Mouse (Mus musculus) cerebellum, adult 9-11 months (tissue): ENCODE data around the gene Ube2d2b.
A peak's percentile ranks its signal among the peaks of the same experiment; 100 is the strongest.

Experiments used
- DNase-seq: peaks from one replicate; pipeline ENCODE4 v3.0.0; 2022

The Ube2d2b gene

GRCm38 (mm10) chr5:107855546-107855945 lies 25.6 kb downstream of the Ube2d2b start:
- no peak for DNase-seq

DNA sequence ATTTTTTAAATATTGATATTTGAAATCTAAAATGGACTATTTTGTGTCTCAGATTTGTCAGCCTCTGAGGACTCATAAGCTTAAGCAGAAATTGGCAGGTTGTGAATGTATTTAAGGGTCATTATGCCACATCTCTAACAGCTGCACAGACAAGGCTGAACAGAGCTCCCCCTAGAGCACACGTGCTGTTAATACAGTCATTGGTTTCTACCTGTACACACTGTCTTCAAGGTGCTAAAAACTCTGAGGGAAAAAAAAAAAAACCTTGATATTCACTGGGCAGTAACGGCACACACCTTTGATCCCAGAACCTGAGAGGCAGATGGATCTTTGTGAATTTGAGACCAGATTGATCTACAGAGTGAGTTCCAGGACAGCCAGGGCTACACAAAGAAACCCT lies 29.1 kb downstream of the Ube2d2b start:
- no peak for DNase-seq

- no peak for DNase-seq
Observed at GRCm38 (mm10) chr5:107863971-107864370, 34.1 kb downstream of the Ube2d2b start.

GRCm38 (mm10) chr5:107866127-107867126 lies 36.5 kb downstream of the Ube2d2b start:
- no peak for DNase-seq

DNA sequence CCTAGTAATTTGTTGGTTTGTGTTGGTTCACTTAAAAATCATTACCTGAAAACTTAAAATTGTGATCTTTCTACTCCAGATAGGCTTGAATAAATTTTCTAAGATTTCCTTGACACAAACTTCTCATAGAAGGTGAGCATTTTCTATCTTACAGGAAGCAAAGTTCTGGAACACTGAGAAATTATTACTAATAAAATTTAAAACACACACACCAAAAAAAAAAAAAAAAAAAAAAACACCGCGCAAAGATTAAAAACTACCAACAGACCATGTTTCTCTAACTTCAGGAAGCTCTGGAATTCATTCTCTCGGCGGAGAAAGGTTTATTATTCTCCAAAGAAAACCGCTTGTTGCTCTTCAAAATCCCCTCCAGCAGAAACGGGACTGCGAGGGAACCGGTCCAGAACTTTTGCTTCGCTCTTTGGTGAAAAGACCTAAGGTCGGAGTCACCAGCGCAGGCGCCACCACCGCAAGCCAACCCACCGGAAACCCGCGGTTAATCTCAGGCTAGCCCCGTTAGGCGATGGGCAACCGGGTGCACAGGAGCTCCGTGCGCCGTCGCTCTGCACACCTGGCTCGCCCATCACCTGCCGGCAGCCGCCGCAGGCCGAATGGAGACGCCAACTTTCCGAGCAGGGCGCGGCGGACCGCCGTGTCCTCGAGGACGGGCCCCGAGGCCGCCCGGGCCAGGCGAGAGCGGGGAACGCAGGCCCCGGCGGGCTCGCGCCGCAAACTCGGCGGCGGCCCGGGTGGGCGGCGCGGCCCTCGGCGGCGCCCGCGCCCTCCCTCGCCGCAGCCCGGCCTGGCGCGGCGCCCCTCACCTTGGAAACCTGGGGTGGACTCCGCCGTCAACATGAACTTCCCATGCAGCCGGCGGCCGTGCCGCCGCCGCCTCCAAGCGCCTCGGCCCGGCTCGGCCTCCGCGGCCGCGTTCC lies 38.3 kb downstream of the Ube2d2b start:
- DNase-seq: peak; percentile 50

- DNase-seq: peak; percentile 93
Observed at GRCm38 (mm10) chr5:107868905-107869424, 39.1 kb downstream of the Ube2d2b start.

DNA sequence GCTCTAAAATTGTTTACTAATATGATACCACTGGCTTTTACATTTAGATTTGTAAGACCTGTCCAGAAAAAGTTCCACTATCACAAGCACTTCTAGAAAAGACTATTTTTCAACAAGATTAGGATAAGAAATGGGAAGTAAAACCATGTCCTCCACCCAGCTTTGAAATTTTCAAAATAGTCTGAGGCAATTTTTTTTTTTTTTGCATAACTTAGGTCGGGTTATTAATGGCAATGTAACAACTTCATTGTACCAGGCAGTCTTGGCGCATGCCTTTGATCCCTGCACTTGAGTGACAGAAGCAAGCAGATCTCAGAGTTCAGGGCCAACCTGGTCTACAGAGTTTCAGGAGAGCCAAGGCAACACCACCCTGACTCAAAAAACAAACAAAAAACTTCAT lies 39.8 kb downstream of the Ube2d2b start:
- no peak for DNase-seq

DNA sequence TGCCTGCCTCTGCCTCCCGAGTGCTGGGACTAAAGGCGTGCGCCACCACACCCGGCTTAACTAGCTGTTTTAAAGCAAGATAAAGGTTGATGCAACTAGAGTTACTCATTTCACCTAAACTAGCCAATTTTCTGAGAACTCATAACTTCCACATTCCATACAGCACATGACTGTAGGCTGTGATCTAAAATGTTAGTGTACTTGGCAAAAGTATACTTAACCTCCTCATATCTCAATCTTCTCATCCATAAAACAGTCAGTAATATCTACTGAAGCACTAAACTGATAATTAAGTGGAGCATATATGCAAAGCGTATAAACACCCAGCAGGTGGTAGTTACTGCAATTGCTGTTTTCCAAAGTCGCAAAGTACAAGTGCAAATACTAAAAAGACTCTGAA lies 43.4 kb downstream of the Ube2d2b start:
- DNase-seq: no peak

DNA sequence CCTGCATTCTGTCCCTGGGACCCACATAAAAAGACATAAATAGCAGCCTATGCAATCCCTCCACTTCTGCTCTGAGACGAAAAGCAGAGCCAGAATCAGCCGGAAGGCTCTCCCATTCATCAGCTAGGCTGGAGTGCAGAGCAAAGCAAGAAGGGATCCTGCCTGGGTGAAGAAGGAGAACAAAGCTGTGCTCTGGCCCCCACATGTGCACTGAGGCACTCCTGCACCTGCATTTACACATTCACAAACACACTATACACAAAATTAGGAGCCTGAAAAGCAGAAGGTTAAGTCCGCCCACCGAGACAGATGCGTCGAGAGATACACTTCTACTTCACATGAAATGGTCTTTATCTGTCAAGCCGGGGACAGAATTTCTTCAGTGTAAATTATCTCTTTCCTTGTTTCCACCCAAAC lies 44.0 kb downstream of the Ube2d2b start:
- no peak for DNase-seq

- no peak for DNase-seq
Observed at GRCm38 (mm10) chr5:107874561-107875260, 44.8 kb downstream of the Ube2d2b start, which contains the start of gene Evi5. Gene Evi5, minus strand, starts transcription at chr5:107875107.

DNA sequence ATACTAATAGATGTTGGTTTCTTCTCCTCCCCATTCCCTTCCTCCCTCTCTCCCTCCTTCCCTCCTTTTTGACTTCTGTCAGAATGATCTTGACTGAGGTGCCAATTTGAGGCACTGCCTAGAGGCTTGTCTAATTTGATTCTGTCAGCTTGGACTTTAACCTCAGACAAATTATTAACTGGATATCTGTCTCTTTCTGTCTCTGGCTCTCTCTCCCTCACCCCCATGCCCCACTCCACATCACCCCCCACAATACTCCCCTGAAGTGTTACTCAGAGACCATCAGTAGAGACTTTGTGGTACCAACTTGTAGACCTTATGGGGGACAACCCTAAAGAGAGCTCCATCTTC lies 45.3 kb downstream of the Ube2d2b start:
- no peak for DNase-seq

- DNase-seq: no peak
Observed at GRCm38 (mm10) chr5:107877053-107877452, 47.2 kb downstream of the Ube2d2b start.

DNA sequence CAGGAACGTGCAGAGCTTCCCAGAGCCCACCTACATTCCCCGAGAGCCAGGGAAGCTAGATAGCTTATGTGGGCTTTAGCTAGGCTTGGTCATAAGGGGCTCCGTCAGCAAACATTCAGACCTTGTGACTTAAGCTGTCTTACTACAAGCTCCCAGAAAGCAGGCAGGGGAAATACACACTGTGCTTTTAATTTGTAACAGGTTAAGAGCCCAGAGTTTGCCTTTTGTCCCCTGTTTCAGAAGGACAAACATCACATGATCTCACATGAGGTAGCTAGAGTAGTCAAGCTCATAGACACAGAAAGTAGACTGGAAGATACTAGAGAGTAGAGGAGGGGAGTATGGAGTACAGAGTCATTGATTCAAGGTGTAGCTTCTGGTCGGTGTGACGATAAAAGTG lies 50.8 kb downstream of the Ube2d2b start:
- DNase-seq: no peak
